Mouse (Mus musculus): ENCODE data around the gene Cdh3. TPM values are rescaled to one million over a fixed set of nuclear protein-coding genes. Genes with fewer than 3 reads are reported as not detected.

Gene Cdh3
- polyA plus RNA-seq, 1 experiment from 2014 or later = 8.2 TPM

- DNase-seq (ENCODE audit: low spot score) = peak; percentile 42
- Histone ChIP-seq H3K4me3 (peak overlapping the region; percentile 57), H3K9me3 (no peaks in the 10 kb centered on the region), H3K27ac (peak overlapping the region; percentile 83), H3K27me3 (ENCODE audit: insufficient read depth, poor library complexity, severe bottlenecking) (peaks cover 84% of the 10 kb centered on the region), H3K4me1 (replicated peaks) (peaks cover 43% of the 10 kb centered on the region), H3K36me3 (no peaks in the 10 kb centered on the region)
- WGBS = 1% methylated on average over 22 of the region's 22 CpGs
These were observed 392 bp downstream of the Cdh3 start for GRCm38 (mm10) chr8:106511065-106511501.

GRCm38 (mm10) chr8:106511531-106512041 lies 895 bp downstream of the Cdh3 start:
- Histone ChIP-seq H3K4me3 (peak overlapping the region; percentile 57), H3K27ac (peak overlapping the region; percentile 83), H3K9me3 (no peaks in the 10 kb centered on the region), H3K4me1 (replicated peaks) (peaks cover 43% of the 10 kb centered on the region), H3K27me3 (ENCODE audit: insufficient read depth, poor library complexity, severe bottlenecking) (peaks cover 79% of the 10 kb centered on the region), H3K36me3 (no peaks in the 10 kb centered on the region)
- WGBS = 1% methylated on average over 30 of the region's 30 CpGs
- peak; percentile 65 for DNase-seq (ENCODE audit: low spot score)

DNA sequence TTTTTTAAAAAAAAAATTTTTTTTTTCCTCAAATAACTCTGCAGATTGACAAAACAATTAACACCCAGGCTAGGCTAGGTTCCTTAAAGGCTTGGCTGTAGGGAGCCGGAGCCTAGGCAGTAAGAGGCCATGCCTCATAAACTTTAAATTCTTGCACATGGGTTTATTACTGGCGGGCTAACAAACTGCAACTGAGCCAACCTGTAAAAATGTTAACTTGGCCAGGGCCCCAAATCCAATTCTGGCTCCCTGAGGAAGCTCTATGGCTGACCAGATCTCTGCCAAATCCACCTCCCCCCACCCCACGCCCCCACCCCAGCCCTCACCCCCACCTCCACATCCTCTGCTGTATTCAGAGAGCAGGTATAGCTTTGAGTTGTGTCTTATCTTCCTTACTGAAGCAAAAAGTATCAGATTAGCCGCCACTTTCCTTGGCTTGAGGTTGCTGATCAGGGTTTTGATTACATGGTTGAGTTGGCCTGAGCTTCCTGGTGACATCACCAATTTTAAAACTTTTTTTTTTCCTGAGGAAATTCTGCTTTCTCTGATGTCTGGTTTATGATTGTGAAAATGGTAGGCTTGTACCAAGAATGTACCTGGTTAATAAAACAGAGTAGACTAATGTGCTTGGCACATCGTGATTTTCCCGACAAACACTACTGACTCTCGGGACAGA lies 1.9 kb downstream of the Cdh3 start:
- Histone ChIP-seq H3K4me3 (peak overlapping the region; percentile 57; the same call in 1 of the 2 replicates), H3K27ac (no peak overlapping the region), H3K9me3 (no peaks in the 10 kb centered on the region), H3K4me1 (replicated peaks) (peaks cover 36% of the 10 kb centered on the region), H3K36me3 (no peaks in the 10 kb centered on the region), H3K27me3 (ENCODE audit: insufficient read depth, poor library complexity, severe bottlenecking) (peaks cover 69% of the 10 kb centered on the region)
- WGBS = 69% methylated on average over 7 of the region's 7 CpGs
- DNase-seq (ENCODE audit: low spot score) = no peak

DNA sequence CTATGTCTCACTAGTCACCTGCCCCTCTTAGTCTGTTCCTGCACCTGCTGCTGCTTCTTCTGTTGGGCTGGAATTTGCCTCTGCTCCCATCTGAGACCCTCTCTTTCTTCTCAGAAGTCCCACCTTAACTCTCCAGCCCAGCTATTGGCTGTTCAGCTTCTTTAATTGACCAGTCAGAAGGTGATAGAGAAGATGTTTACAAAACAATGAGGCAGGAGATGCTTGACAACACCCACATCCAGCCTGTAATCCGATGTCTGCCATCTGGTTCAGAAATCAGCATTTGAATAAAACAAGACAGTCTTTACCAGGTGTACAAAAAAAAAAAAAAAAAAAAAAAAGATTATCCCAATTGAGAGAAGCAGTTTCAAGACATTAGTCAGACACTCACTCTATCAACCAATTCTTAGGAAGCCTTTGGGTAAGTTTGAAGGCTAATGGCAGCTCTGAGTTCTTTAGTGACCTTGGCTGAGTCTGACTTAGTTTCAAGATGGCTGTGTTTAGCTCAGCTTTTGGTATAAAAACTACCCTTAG lies 5.3 kb downstream of the Cdh3 start:
- DNase-seq (ENCODE audit: low spot score) = no peak
- H3K36me3 ChIP-seq = no peaks in the 10 kb centered on the region
- H3K9me3 ChIP-seq = no peaks in the 10 kb centered on the region
- peaks cover 35% of the 10 kb centered on the region for H3K27me3 ChIP-seq (ENCODE audit: insufficient read depth, poor library complexity, severe bottlenecking)
- no peak overlapping the region for H3K4me3 ChIP-seq
- peaks cover 10% of the 10 kb centered on the region for H3K4me1 ChIP-seq (replicated peaks)
- WGBS = 30% methylated on average over 1 of the region's 1 CpGs
- no peak overlapping the region for H3K27ac ChIP-seq

GRCm38 (mm10) chr8:106516581-106516980 lies 5.9 kb downstream of the Cdh3 start:
- no peak for DNase-seq (ENCODE audit: low spot score)
- no peaks in the 10 kb centered on the region for H3K9me3 ChIP-seq
- no peak overlapping the region for H3K27ac ChIP-seq
- peaks cover 29% of the 10 kb centered on the region for H3K27me3 ChIP-seq (ENCODE audit: insufficient read depth, poor library complexity, severe bottlenecking)
- no peaks in the 10 kb centered on the region for H3K36me3 ChIP-seq
- no peak overlapping the region for H3K4me3 ChIP-seq
- H3K4me1 ChIP-seq (replicated peaks) = peaks cover 5% of the 10 kb centered on the region
- whole genome bisulfite sequencing = 88% methylated on average over 2 of the region's 2 CpGs

DNA sequence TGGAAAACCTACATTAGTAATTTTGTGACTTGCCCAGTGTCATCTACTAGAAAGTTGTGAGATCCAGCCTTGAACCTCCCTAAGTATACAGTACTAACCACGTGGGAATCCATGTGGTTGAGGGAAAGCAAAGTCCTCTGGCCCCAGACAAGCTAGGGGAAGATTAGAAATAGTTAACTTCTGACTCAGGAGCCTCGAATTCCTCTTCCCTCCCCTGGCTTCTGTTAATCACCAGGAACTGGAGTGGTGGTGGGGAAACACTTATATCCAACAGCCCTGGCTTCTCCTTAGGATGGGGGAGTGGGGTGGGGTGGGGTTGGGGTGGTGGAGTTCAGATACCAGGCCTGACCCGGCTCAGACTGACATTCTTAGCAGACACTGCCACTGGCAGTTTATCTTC lies 8.1 kb downstream of the Cdh3 start:
- H3K27ac ChIP-seq = no peak overlapping the region
- H3K36me3 ChIP-seq = no peaks in the 10 kb centered on the region
- peaks cover 7% of the 10 kb centered on the region for H3K27me3 ChIP-seq (ENCODE audit: insufficient read depth, poor library complexity, severe bottlenecking)
- H3K4me1 ChIP-seq (replicated peaks) = no peaks in the 10 kb centered on the region
- no peaks in the 10 kb centered on the region for H3K9me3 ChIP-seq
- no peak for DNase-seq (ENCODE audit: low spot score)
- WGBS = 47% methylated on average over 3 of the region's 3 CpGs
- H3K4me3 ChIP-seq = no peak overlapping the region

- H3K36me3 ChIP-seq = no peaks in the 10 kb centered on the region
- no peaks in the 10 kb centered on the region; the same call in 1 of the 2 replicates for H3K27me3 ChIP-seq (ENCODE audit: insufficient read depth, poor library complexity, severe bottlenecking)
- WGBS = 85% methylated on average over 7 of the region's 7 CpGs
- no peaks in the 10 kb centered on the region for H3K9me3 ChIP-seq
- H3K27ac ChIP-seq = no peak overlapping the region
- H3K4me1 ChIP-seq (replicated peaks) = no peaks in the 10 kb centered on the region
- DNase-seq (ENCODE audit: low spot score) = no peak
- H3K4me3 ChIP-seq = no peak overlapping the region
These were observed 9.9 kb downstream of the Cdh3 start for GRCm38 (mm10) chr8:106520578-106520977.

DNA sequence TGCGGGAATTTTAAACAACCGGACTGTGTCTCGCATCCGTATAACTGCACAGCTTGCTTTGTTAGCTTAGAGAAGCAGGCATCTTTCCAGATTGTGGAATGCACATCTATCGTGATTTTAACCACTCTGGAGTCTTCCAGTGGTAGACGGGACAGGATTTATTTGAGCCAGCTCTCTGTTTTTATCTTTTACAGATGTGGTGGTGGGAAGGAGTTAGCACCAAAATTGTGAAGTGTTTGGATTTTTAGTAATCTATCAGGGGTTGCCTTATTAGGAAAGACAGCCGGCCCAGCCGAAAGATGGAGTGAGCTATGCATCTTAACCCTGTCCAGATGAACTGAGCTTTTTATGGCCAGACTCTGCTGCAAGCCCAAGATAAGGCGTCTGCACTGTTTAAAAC lies 11.2 kb downstream of the Cdh3 start:
- 83% methylated on average over 9 of the region's 9 CpGs for WGBS
- Histone ChIP-seq H3K27me3 (ENCODE audit: insufficient read depth, poor library complexity, severe bottlenecking) (no peaks in the 10 kb centered on the region; the same call in 1 of the 2 replicates), H3K27ac (no peak overlapping the region), H3K36me3 (no peaks in the 10 kb centered on the region), H3K9me3 (no peaks in the 10 kb centered on the region), H3K4me3 (no peak overlapping the region), H3K4me1 (replicated peaks) (no peaks in the 10 kb centered on the region)
- DNase-seq (ENCODE audit: low spot score) = no peak

GRCm38 (mm10) chr8:106526725-106527124 lies 16.0 kb downstream of the Cdh3 start:
- WGBS = 62% methylated on average over 6 of the region's 6 CpGs
- no peaks in the 10 kb centered on the region for H3K9me3 ChIP-seq

DNA sequence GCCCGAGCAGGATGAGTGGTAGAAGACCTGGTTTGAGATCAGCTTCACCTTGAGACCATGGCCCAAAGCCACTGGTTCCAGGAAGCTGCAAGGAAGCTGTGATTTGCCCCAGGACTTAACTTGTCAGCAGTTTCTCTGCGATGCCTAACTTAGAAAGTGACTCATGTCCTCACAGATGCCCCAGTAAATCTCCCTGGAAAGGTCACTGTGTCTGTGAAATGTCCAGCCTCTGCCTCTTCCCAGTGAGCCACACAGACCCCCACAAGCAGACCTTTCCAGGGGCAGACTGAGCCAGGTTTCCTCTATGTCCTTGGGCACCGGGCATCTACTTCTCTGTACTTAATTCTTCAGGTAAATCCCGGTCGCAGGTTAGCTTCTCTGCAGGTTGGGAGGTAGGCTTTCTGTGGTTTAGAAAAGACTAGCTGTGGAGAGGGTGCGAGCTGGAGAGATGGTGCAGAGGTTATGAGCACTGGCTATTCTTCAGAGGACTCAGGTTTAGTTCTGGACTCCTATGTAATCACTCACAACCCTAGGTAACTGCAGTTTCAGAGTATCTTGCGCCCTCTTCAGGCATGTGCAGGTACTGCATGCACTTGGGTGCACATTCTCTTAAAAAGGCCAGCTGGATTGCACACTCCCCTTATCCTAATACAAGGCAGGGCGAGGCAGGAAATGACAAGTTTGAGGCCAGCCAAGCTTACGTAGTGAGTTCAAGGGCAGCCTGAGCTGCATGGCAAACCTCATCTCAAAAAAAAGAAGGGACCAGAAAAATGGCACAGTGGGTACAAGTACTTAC lies 16.7 kb downstream of the Cdh3 start:
- no peaks in the 10 kb centered on the region for H3K27me3 ChIP-seq (ENCODE audit: insufficient read depth, poor library complexity, severe bottlenecking)

More at GRCm38 (mm10) chr8:106526725-106527124, 16.0 kb downstream of the Cdh3 start:
- no peak for DNase-seq (ENCODE audit: low spot score)
- Histone ChIP-seq H3K36me3 (no peaks in the 10 kb centered on the region; the same call in 1 of the 2 replicates), H3K27me3 (ENCODE audit: insufficient read depth, poor library complexity, severe bottlenecking) (no peaks in the 10 kb centered on the region), H3K4me3 (no peak overlapping the region), H3K4me1 (replicated peaks) (no peaks in the 10 kb centered on the region), H3K27ac (no peak overlapping the region)

DNA sequence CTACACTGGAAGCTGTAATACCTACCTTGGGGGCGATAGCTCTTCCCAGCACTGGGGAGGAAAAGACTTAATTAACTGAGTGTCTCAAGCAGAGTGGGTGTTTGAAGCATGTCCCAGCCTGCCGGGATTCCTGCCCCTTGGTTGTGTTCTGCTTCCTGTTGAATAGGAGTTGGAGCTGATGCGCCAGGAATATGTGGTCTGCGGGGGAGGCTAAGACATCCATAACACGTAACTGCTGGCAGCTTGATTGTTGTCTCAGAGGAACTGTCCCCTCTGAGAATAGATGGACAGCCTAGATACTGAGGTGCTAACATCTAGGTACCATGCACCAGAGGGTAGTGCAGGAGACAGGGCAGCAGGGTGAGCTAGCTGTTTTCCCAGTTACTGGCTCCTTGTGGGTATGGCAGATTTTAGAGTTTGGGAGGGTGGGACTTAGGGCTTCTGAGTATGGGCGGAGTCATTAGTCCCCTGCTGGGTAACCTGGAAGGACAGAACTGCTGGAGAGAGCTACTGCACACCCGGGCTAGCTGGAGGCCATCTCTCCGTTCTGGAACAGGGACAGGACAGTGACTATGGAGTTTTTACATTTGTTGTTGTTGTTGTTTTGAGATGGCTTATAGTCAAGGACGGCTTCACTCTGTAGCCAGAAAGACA lies 18.0 kb downstream of the Cdh3 start:
- H3K4me3 ChIP-seq = no peak overlapping the region
- WGBS = 88% methylated on average over 9 of the region's 9 CpGs
- no peaks in the 10 kb centered on the region for H3K9me3 ChIP-seq
- DNase-seq (ENCODE audit: low spot score) = no peak
- no peaks in the 10 kb centered on the region for H3K4me1 ChIP-seq (replicated peaks)
- no peaks in the 10 kb centered on the region; the same call in 1 of the 2 replicates for H3K36me3 ChIP-seq
- no peak overlapping the region for H3K27ac ChIP-seq
- H3K27me3 ChIP-seq (ENCODE audit: insufficient read depth, poor library complexity, severe bottlenecking) = no peaks in the 10 kb centered on the region

More for the DNA sequence above, 16.7 kb downstream of the Cdh3 start:
- Histone ChIP-seq H3K4me1 (replicated peaks) (no peaks in the 10 kb centered on the region), H3K36me3 (no peaks in the 10 kb centered on the region; the same call in 1 of the 2 replicates), H3K4me3 (no peak overlapping the region), H3K9me3 (no peaks in the 10 kb centered on the region), H3K27ac (no peak overlapping the region)
- WGBS = 86% methylated on average over 9 of the region's 9 CpGs
- DNase-seq (ENCODE audit: low spot score) = no peak

- Histone ChIP-seq H3K36me3 (no peaks in the 10 kb centered on the region; the same call in 1 of the 2 replicates), H3K4me1 (replicated peaks) (no peaks in the 10 kb centered on the region), H3K9me3 (no peaks in the 10 kb centered on the region), H3K27ac (no peak overlapping the region), H3K27me3 (ENCODE audit: insufficient read depth, poor library complexity, severe bottlenecking) (no peaks in the 10 kb centered on the region), H3K4me3 (no peak overlapping the region)
- 94% methylated on average over 10 of the region's 10 CpGs for WGBS
- no peak for DNase-seq (ENCODE audit: low spot score)
These were observed 19.3 kb downstream of the Cdh3 start for GRCm38 (mm10) chr8:106529885-106530482.

All from hindbrain, embryonic 10.5 days (tissue).